Mouse (Mus musculus): ENCODE measurements at regions not wholly inside any gene's neighbourhood (a gene's known extent, or its start where the extent isn't known, plus 50 kb on each side); places are given as distances from the start of the nearest gene placed in this dataset.
"Not testable (repeated sequence)": the region's sequence is repeated elsewhere in the genome, so short reads cannot be mapped to it uniquely, and the experiment has no call there.

GRCm38 (mm10) chr17:83973461-83974350, 125.9 kb upstream of the Haao start:
- Histone ChIP-seq H3K4me1 (ENCODE audit: insufficient read depth) (no peaks in the 10 kb centered on the region), H3K9me3 (ENCODE audit: low read length) (no peaks in the 10 kb centered on the region), H3K9ac (no peak overlapping the region), H3K27me3 (ENCODE audit: insufficient read depth, low read length) (no peaks in the 10 kb centered on the region), H3K4me3 (ENCODE audit: low read depth, low read length) (no peak overlapping the region), H3K27ac (ENCODE audit: low read depth, low read length) (no peak overlapping the region), H3K36me3 (ENCODE audit: insufficient read depth) (no peaks in the 10 kb centered on the region), H3K4me2 (ENCODE audit: low read depth) (no peak overlapping the region)
- 52% methylated on average over 18 of the region's 18 CpGs for WGBS
- ATAC-seq (no peak), DNase-seq (no peak)
- peak; percentile 51 for TF ChIP-seq CTCF (IDR thresholded peaks at IDR 0.05; ENCODE audit: low read depth)

- no peak for TF ChIP-seq CTCF (IDR thresholded peaks at IDR 0.05; ENCODE audit: low read depth)
- DNase-seq, result no peak
- Histone ChIP-seq H3K27me3 (ENCODE audit: insufficient read depth, low read length) (no peaks in the 10 kb centered on the region), H3K27ac (ENCODE audit: low read depth, low read length) (no peak overlapping the region), H3K4me2 (ENCODE audit: low read depth) (no peak overlapping the region), H3K4me1 (ENCODE audit: insufficient read depth) (no peaks in the 10 kb centered on the region), H3K9me3 (ENCODE audit: low read length) (no peaks in the 10 kb centered on the region), H3K36me3 (ENCODE audit: insufficient read depth) (no peaks in the 10 kb centered on the region), H3K4me3 (ENCODE audit: low read depth, low read length) (no peak overlapping the region), H3K9ac (no peak overlapping the region)
- no peak for ATAC-seq
- WGBS, result 93% methylated on average over 5 of the region's 5 CpGs
Measured at GRCm38 (mm10) chr17:83972874-83973273, 125.1 kb upstream of the Haao start.

GRCm38 (mm10) chr17:83972470-83972869, 124.7 kb upstream of the Haao start:
- DNase-seq, result no peak
- no peak overlapping the region for H3K27ac ChIP-seq (ENCODE audit: low read depth, low read length)
- H3K27me3 ChIP-seq (ENCODE audit: insufficient read depth, low read length), result no peaks in the 10 kb centered on the region
- ATAC-seq, result no peak
- TF ChIP-seq CTCF (IDR thresholded peaks at IDR 0.05; ENCODE audit: low read depth), result no peak
- WGBS, result 91% methylated on average over 4 of the region's 4 CpGs
- H3K4me2 ChIP-seq (ENCODE audit: low read depth), result no peak overlapping the region
- no peaks in the 10 kb centered on the region for H3K4me1 ChIP-seq (ENCODE audit: insufficient read depth)
- no peaks in the 10 kb centered on the region for H3K36me3 ChIP-seq (ENCODE audit: insufficient read depth)
- no peaks in the 10 kb centered on the region for H3K9me3 ChIP-seq (ENCODE audit: low read length)
- H3K4me3 ChIP-seq (ENCODE audit: low read depth, low read length), result no peak overlapping the region
- no peak overlapping the region for H3K9ac ChIP-seq

- 18% methylated on average over 5 of the region's 5 CpGs for WGBS
- no peaks in the 10 kb centered on the region for H3K9me3 ChIP-seq (ENCODE audit: low read length)
- H3K4me2 ChIP-seq (ENCODE audit: low read depth), result no peak overlapping the region
- peak; percentile 61 for ATAC-seq
- DNase-seq, result no peak
- TF ChIP-seq CTCF (IDR thresholded peaks at IDR 0.05; ENCODE audit: low read depth), result no peak
- no peak overlapping the region for H3K4me3 ChIP-seq (ENCODE audit: low read depth, low read length)
- H3K27ac ChIP-seq (ENCODE audit: low read depth, low read length), result no peak overlapping the region
- H3K27me3 ChIP-seq (ENCODE audit: insufficient read depth, low read length), result no peaks in the 10 kb centered on the region
- H3K4me1 ChIP-seq (ENCODE audit: insufficient read depth), result no peaks in the 10 kb centered on the region
- H3K9ac ChIP-seq, result no peak overlapping the region
- no peaks in the 10 kb centered on the region for H3K36me3 ChIP-seq (ENCODE audit: insufficient read depth)
Measured at GRCm38 (mm10) chr17:83972026-83972425, 124.3 kb upstream of the Haao start.

- Histone ChIP-seq H3K9me3 (ENCODE audit: low read length) (no peaks in the 10 kb centered on the region), H3K4me3 (ENCODE audit: low read depth, low read length) (no peak overlapping the region), H3K36me3 (ENCODE audit: insufficient read depth) (no peaks in the 10 kb centered on the region), H3K4me1 (ENCODE audit: insufficient read depth) (no peaks in the 10 kb centered on the region), H3K27me3 (ENCODE audit: insufficient read depth, low read length) (no peaks in the 10 kb centered on the region), H3K27ac (ENCODE audit: low read depth, low read length) (no peak overlapping the region), H3K4me2 (ENCODE audit: low read depth) (no peak overlapping the region), H3K9ac (no peak overlapping the region)
- ATAC-seq, result no peak
- TF ChIP-seq CTCF (IDR thresholded peaks at IDR 0.05; ENCODE audit: low read depth), result no peak
- no peak for DNase-seq
- WGBS, result 63% methylated on average over 7 of the region's 7 CpGs
Measured at GRCm38 (mm10) chr17:83969407-83969826, 121.7 kb upstream of the Haao start.

- H3K4me1 ChIP-seq (ENCODE audit: insufficient read depth); ATAC-seq; H3K9ac ChIP-seq; H3K9me3 ChIP-seq (ENCODE audit: low read length); DNase-seq; H3K4me3 ChIP-seq (ENCODE audit: low read depth, low read length); H3K27me3 ChIP-seq (ENCODE audit: insufficient read depth, low read length); H3K4me2 ChIP-seq (ENCODE audit: low read depth); H3K27ac ChIP-seq (ENCODE audit: low read depth, low read length); H3K36me3 ChIP-seq (ENCODE audit: insufficient read depth): not testable (repeated sequence)
- 92% methylated on average over 3 of the region's 3 CpGs for WGBS
Measured at GRCm38 (mm10) chr17:83968124-83968523, 120.4 kb upstream of the Haao start.

GRCm38 (mm10) chr17:83967007-83967406, 119.2 kb upstream of the Haao start:
- H3K4me3 ChIP-seq (ENCODE audit: low read depth, low read length), result no peak overlapping the region
- H3K9me3 ChIP-seq (ENCODE audit: low read length), result no peaks in the 10 kb centered on the region
- no peaks in the 10 kb centered on the region for H3K4me1 ChIP-seq (ENCODE audit: insufficient read depth)
- no peak for TF ChIP-seq CTCF (IDR thresholded peaks at IDR 0.05; ENCODE audit: low read depth)
- H3K4me2 ChIP-seq (ENCODE audit: low read depth), result no peak overlapping the region
- 69% methylated on average over 6 of the region's 6 CpGs for WGBS
- H3K36me3 ChIP-seq (ENCODE audit: insufficient read depth), result no peaks in the 10 kb centered on the region
- DNase-seq (no peak), ATAC-seq (no peak)
- H3K27me3 ChIP-seq (ENCODE audit: insufficient read depth, low read length), result no peaks in the 10 kb centered on the region
- no peak overlapping the region for H3K9ac ChIP-seq
- no peak overlapping the region for H3K27ac ChIP-seq (ENCODE audit: low read depth, low read length)

All from forebrain, postnatal 0 days (tissue).